Mouse (Mus musculus): ENCODE results near the gene Car4. TPM values are rescaled to one million over a fixed set of nuclear protein-coding genes. Genes with fewer than 3 reads are reported as not detected.

Car4 gene
- total RNA-seq, 2 experiments from 2014 or later = 10.2 to 13.5 TPM

- intact Hi-C loops (cut with DNase I) = no loop called here
- Histone ChIP-seq H3K27ac (no peak overlapping the region), H3K4me3 (no peak overlapping the region)
- TF ChIP-seq CTCF (IDR thresholded peaks at IDR 0.05) = no peak
- DNase-seq = no peak
Measured at GRCm38 (mm10) chr11:84979351-84979750, 21.8 kb downstream of the Car4 start.

GRCm38 (mm10) chr11:84980697-84981096, 23.1 kb downstream of the Car4 start:
- Histone ChIP-seq H3K27ac (no peak overlapping the region), H3K4me3 (no peak overlapping the region)
- no peak for TF ChIP-seq CTCF (IDR thresholded peaks at IDR 0.05)
- intact Hi-C loops (cut with DNase I) = loop anchor here (2.0 kb wide), 1 partner anchor 62 kb away; no protein-coding TSS in a partner anchor
- no peak for DNase-seq

- DNase-seq = no peak
- Histone ChIP-seq H3K4me3 (no peak overlapping the region), H3K27ac (no peak overlapping the region)
- no peak for TF ChIP-seq CTCF (IDR thresholded peaks at IDR 0.05)
- intact Hi-C loops (cut with DNase I) = no loop called here
Measured at GRCm38 (mm10) chr11:84985421-84985820, 27.8 kb downstream of the Car4 start.

- Histone ChIP-seq H3K4me3 (no peak overlapping the region), H3K27ac (no peak overlapping the region)
- intact Hi-C loops (cut with DNase I) = no loop called here
- DNase-seq = no peak
- no peak for TF ChIP-seq CTCF (IDR thresholded peaks at IDR 0.05)
Measured at GRCm38 (mm10) chr11:84988341-84988919, 30.8 kb downstream of the Car4 start.

- no peak overlapping the region for H3K4me3 ChIP-seq
- no peak for DNase-seq
- peak; percentile 42 for TF ChIP-seq CTCF (IDR thresholded peaks at IDR 0.05)
- no peak overlapping the region for H3K27ac ChIP-seq
- intact Hi-C loops (cut with DNase I) = no loop called here
Measured at GRCm38 (mm10) chr11:84992996-84993395, 35.4 kb downstream of the Car4 start.

GRCm38 (mm10) chr11:84995241-84995640, 37.7 kb downstream of the Car4 start:
- intact Hi-C loops (cut with DNase I) = no loop called here
- Histone ChIP-seq H3K27ac (no peak overlapping the region), H3K4me3 (no peak overlapping the region)
- TF ChIP-seq CTCF (IDR thresholded peaks at IDR 0.05) = peak; percentile 50
- DNase-seq = no peak

- DNase-seq = no peak
- no peak for TF ChIP-seq CTCF (IDR thresholded peaks at IDR 0.05)
- no peak overlapping the region for H3K27ac ChIP-seq
- intact Hi-C loops (cut with DNase I) = no loop called here
- no peak overlapping the region for H3K4me3 ChIP-seq
Measured at GRCm38 (mm10) chr11:85003566-85003965, 46.0 kb downstream of the Car4 start.

- no peak overlapping the region for H3K4me3 ChIP-seq
- intact Hi-C loops (cut with DNase I) = no loop called here
- H3K27ac ChIP-seq = no peak overlapping the region
- no peak for DNase-seq
- TF ChIP-seq CTCF (IDR thresholded peaks at IDR 0.05) = no peak; the same call in 1 of the 2 replicates
Measured at GRCm38 (mm10) chr11:85013121-85013520, 55.5 kb downstream of the Car4 start.

Other genes with a start within 250 kb of the Car4 start
- gene Mrm1, start 138.3 kb upstream of the Car4 start, total RNA-seq (2021) = 1 to 10 TPM; 7.7 to 9.1 TPM
- gene Dhrs11, start 128.8 kb upstream of the Car4 start, total RNA-seq (2021) = 10 to 100 TPM; 34.5 to 36.6 TPM
- 10 to 100 TPM; 35.5 to 45.7 TPM for gene Ggnbp2, start 87.0 kb upstream of the Car4 start, total RNA-seq (2021)
- gene Myo19, start 77.6 kb upstream of the Car4 start, total RNA-seq (2021) = 1 to 10 TPM; 3.1 to 4.6 TPM
- 1 to 10 TPM; 5.1 to 5.3 TPM for gene Pigw, start 77.5 kb upstream of the Car4 start, total RNA-seq (2021)
- 10 to 100 TPM; 13.7 to 16.5 TPM for gene Znhit3, start 41.4 kb upstream of the Car4 start, total RNA-seq (2021)
- 10 to 100 TPM; 11.3 to 12.0 TPM for gene Usp32, start 182.4 kb downstream of the Car4 start, total RNA-seq (2021)
- not detected for gene 1700125H20Rik, start 212.6 kb downstream of the Car4 start, total RNA-seq (2021)

All from gastrocnemius, adult 2 months (tissue).